In the genomic region with DNA sequence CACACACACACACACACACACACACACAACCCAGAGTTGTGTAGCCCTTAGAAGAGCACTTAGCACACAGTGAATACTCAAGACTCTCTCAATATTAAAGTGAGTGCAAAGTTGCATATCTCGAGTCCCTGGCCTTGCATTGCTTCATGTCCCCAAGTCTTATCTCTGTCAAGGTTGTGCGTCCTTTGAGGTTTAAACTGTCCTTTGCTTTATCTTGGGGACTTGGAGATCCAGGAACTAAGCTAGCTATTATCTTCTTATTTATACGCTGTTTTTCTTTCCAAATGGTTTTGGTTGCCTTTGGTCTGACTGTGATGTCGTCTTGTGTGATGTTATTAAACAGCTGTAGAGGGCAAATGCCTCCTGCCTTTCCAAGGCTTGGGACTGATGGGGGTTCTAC, we compare ENCODE assay signal across 20 mouse cellular contexts.
DNase-seq lines count a peak whose midpoint lies in the region; ATAC-seq lines count a peak whose summit lies in the region.
"Had no signal": no experiment of that assay in that cellular context is flagged by ENCODE, and none has a peak within 500 bp of the region (broad histone marks: within the 10 kb centered on the region; RNA-seq: fewer than 3 reads in every experiment).

No protein-coding gene starts in this region.

- peak; percentile 9 to 20 for DNase-seq in adrenal gland, postnatal 36 days
- no peak for DNase-seq in adrenal gland, adult 18-20 months (ENCODE audit: low spot score in 2 of 2)
- peak; percentile 30 for DNase-seq in ovary, adult 18-20 months (ENCODE audit: low spot score)
- no peak for DNase-seq in ovary, postnatal 10 days (ENCODE audit: low spot score)
- no peak for DNase-seq in left cerebral cortex, adult 11 months (ENCODE audit: low spot score)
- no peak for DNase-seq in MN1 (ENCODE audit: low spot score)
- DNase-seq: B cell, adult 2 months; cerebellum, adult 9-10 months; forebrain, postnatal 0 days; gastrocnemius, postnatal 14 days; heart, adult 18-20 months; heart, postnatal 10 days; kidney, adult 11 months; kidney, postnatal 4 days; liver, embryonic 13.5 days; lung, embryonic 14.5 days; right cerebral cortex, postnatal 4 days; thymus, adult 2 months; thymus, postnatal 4 days had no signal

- 0 out of 2 replicates have a peak, but pooled peaks have one; percentile 19 for ATAC-seq in granulocyte monocyte progenitor cell, adult 5-6 weeks (replicated peaks; ENCODE audit: poor library complexity, severe bottlenecking)
- ATAC-seq: forebrain, postnatal 0 days had no signal

Comparison
In these comparisons a context has a peak if more than half of its experiments do, and no peak if none do; other contexts are left out.
1. DNase-seq: peak in adrenal gland, postnatal 36 days (2 of 2) and ovary, adult 18-20 months (single experiment); none in adrenal gland, adult 18-20 months (0 of 2), ovary, postnatal 10 days (single experiment), left cerebral cortex, adult 11 months (single experiment) and MN1 (single experiment).